Mouse (Mus musculus): ENCODE results near the gene Gpr18.

Gene Gpr18

GRCm38 (mm10) chr14:121915621-121916020 lies at the start of gene Gpr18:
TSS of gene Gpr18 (minus strand) at chr14:121915781.
- Histone ChIP-seq H3K27me3 (ENCODE audit: control insufficient read depth, insufficient read depth, low read length, poor library complexity, severe bottlenecking) (no peaks in the 10 kb centered on the region), H3K36me3 (ENCODE audit: control insufficient read depth, insufficient read depth, low read length, poor library complexity, severe bottlenecking) (peaks cover 15% of the 10 kb centered on the region; the same call in 1 of the 2 replicates)
- DNase-seq (ENCODE audit: low read depth, low spot score): peak; percentile 87

GRCm38 (mm10) chr14:121964990-121965389 lies 49.4 kb upstream of the Gpr18 start, which contains the start of gene Gpr183:
TSS of gene Gpr183 (minus strand) at chr14:121965195.
- Histone ChIP-seq H3K27me3 (ENCODE audit: control insufficient read depth, insufficient read depth, low read length, poor library complexity, severe bottlenecking) (no peaks in the 10 kb centered on the region), H3K36me3 (ENCODE audit: control insufficient read depth, insufficient read depth, low read length, poor library complexity, severe bottlenecking) (peaks cover 5% of the 10 kb centered on the region)
- DNase-seq (ENCODE audit: low read depth, low spot score): peak; percentile 88

- peaks cover 5% of the 10 kb centered on the region for H3K36me3 ChIP-seq (ENCODE audit: control insufficient read depth, insufficient read depth, low read length, poor library complexity, severe bottlenecking)
- DNase-seq (ENCODE audit: low read depth, low spot score): peak; percentile 48
- H3K27me3 ChIP-seq (ENCODE audit: control insufficient read depth, insufficient read depth, low read length, poor library complexity, severe bottlenecking): no peaks in the 10 kb centered on the region
Observed at GRCm38 (mm10) chr14:121963942-121964335, 48.4 kb upstream of the Gpr18 start.

DNA sequence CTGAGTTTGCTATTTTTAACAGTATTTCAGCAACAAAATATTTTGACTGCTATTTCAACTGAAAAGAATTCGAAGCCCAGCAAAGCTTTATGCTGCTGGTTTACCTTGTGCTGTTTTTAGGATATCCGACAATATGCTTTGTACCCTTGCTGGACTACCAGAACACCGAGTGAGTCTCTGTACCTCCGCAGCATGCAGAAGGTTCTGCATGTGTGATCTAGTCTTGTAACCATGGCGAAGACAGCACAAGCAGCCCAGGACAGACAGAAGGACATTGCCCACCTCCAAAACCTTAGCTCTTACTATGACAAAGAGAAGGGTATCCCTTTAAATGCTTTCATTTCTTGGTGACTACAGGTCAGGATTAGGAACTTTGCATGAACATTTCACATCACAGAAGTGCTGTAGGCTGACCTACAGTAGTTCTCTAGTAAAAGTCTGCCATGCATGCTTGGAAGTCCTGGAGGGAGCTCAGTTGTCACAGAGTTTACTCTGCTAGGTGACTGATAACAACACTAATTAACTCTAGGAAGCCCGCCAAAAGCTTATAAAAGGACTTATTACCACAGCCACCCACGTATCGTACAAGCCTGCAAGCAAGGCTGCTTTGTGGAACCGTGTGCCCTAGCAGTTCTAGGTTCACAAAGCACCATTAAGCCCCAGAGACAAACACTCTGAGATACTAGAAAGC lies 47.8 kb upstream of the Gpr18 start:
- Histone ChIP-seq H3K36me3 (ENCODE audit: control insufficient read depth, insufficient read depth, low read length, poor library complexity, severe bottlenecking) (peaks cover 5% of the 10 kb centered on the region), H3K27me3 (ENCODE audit: control insufficient read depth, insufficient read depth, low read length, poor library complexity, severe bottlenecking) (no peaks in the 10 kb centered on the region)
- peak; percentile 57 for DNase-seq (ENCODE audit: low read depth, low spot score)

- Histone ChIP-seq H3K27me3 (ENCODE audit: control insufficient read depth, insufficient read depth, low read length, poor library complexity, severe bottlenecking) (no peaks in the 10 kb centered on the region), H3K36me3 (ENCODE audit: control insufficient read depth, insufficient read depth, low read length, poor library complexity, severe bottlenecking) (peaks cover 7% of the 10 kb centered on the region)
- peak; percentile 38 for DNase-seq (ENCODE audit: low read depth, low spot score)
Observed at GRCm38 (mm10) chr14:121962128-121962890, 46.7 kb upstream of the Gpr18 start.

DNA sequence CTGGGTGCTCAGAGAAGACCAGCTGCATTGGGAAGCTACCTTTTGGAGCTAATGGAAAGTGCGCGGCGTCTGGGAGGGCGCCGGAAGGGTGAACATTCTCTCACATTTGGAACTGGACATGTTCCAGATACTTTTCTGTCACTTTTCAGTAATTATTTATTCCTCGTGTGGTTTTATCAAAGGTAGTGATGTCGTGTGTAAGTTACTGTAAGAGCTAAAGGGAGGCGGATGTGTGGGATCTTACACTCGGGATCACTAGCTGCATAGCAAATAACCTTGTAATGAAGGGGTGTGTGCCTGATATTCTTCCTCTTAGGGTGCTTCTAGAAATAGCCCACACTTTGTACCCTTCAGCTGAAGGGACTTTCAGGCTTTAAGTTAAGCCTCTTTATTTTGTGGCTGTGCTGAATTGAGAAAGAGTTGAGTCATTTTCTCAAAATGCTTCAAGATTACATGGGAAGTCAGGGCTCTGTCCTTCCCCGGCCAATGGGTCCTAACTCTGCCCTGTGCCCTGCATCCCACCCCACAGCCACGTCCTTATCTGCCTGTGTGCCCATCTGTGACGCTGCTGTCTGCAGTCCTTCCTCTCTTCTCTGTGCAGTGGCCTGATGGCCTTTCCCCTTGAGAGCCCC lies 46.0 kb upstream of the Gpr18 start:
- H3K36me3 ChIP-seq (ENCODE audit: control insufficient read depth, insufficient read depth, low read length, poor library complexity, severe bottlenecking): peaks cover 7% of the 10 kb centered on the region

DNA sequence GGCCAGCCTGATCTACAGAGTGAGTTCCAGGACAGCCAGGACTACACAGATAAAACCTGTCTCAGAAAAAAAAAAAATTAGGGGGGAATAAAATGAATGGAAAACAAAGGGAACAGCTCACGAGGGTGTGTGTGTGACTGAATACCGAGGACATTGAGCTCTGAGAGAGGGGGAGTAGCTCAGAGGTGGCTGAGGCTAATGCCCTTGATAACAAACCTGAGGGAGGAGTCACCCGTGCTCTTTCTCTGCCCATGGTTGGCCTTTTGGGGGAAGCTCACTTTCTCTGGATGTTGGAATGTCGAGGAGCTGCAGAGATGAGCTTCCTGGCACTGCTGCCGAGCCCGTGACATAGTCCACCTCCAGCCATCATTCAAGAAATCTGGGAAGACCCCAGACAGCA lies 45.4 kb upstream of the Gpr18 start:
- peaks cover 7% of the 10 kb centered on the region for H3K36me3 ChIP-seq (ENCODE audit: control insufficient read depth, insufficient read depth, low read length, poor library complexity, severe bottlenecking)
- DNase-seq (ENCODE audit: low read depth, low spot score): peak; percentile 32

More for the DNA sequence above, 46.0 kb upstream of the Gpr18 start:
- H3K27me3 ChIP-seq (ENCODE audit: control insufficient read depth, insufficient read depth, low read length, poor library complexity, severe bottlenecking): no peaks in the 10 kb centered on the region
- peak; percentile 55 for DNase-seq (ENCODE audit: low read depth, low spot score)

DNA sequence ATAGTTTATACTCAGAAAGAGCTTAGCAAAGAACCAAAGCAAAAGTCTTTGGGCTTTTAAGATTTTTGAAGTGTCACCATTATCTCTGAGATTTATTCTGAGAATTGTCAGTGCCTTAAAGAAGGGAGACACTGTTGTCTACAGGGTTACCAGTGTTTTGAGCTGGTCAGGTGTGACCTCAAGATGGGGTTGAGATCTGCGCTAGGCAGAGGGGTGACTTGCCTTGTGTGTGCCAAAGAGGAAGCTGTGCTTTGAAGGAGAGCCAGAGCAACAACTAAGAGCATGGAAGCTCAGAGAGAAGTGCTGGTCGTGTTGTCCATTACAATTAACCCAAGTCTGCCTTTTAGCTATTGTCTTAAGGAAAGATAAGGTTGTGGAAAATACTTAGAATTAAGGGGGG lies 45.0 kb upstream of the Gpr18 start:
- Histone ChIP-seq H3K36me3 (ENCODE audit: control insufficient read depth, insufficient read depth, low read length, poor library complexity, severe bottlenecking) (peaks cover 7% of the 10 kb centered on the region), H3K27me3 (ENCODE audit: control insufficient read depth, insufficient read depth, low read length, poor library complexity, severe bottlenecking) (no peaks in the 10 kb centered on the region)
- peak; percentile 49 for DNase-seq (ENCODE audit: low read depth, low spot score)

More for the DNA sequence above, 45.4 kb upstream of the Gpr18 start:
- no peaks in the 10 kb centered on the region for H3K27me3 ChIP-seq (ENCODE audit: control insufficient read depth, insufficient read depth, low read length, poor library complexity, severe bottlenecking)

DNA sequence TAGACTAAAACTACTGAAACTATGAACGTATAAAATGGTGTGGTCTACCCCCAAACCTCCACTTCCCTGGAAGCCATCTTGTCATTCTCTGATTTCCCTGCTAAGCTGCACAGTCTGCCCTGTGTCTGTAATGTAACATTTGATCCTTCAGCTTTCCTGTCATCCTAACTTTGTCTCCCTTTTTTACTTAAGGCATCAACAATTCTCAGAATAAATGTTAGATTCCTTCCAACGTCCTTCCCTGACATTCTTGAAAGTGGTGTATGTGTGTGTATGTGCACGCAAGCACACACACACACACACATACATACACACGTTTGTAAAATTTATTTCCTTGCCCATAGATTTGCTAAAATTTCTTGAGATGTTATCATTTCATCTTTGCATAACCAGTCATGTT lies 44.5 kb upstream of the Gpr18 start:
- peaks cover 7% of the 10 kb centered on the region for H3K36me3 ChIP-seq (ENCODE audit: control insufficient read depth, insufficient read depth, low read length, poor library complexity, severe bottlenecking)
- DNase-seq (ENCODE audit: low read depth, low spot score): peak; percentile 20

DNA sequence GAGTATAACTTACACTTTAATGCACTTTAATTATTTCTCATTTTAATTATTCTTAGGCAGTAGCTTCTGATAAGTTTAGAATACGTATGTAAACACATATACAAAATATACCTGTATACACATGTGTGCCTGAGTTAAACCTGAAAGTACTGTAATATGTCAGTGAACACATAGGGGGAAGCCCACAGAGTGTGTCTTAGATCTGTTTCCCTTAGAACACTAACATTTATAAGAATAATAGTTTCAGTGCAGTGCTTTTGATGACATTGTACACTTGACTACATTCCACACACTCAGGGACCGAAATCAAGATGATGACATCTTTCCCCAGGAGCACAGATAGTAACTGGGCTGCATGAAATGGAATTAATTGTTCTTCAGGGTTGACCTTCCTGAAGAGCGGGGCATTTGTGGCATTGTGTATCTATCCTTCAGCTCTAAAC lies 44.0 kb upstream of the Gpr18 start:
- H3K27me3 ChIP-seq (ENCODE audit: control insufficient read depth, insufficient read depth, low read length, poor library complexity, severe bottlenecking): no peaks in the 10 kb centered on the region
- H3K36me3 ChIP-seq (ENCODE audit: control insufficient read depth, insufficient read depth, low read length, poor library complexity, severe bottlenecking): peaks cover 10% of the 10 kb centered on the region
- peak; percentile 40 for DNase-seq (ENCODE audit: low read depth, low spot score)

More for the DNA sequence above, 44.5 kb upstream of the Gpr18 start:
- no peaks in the 10 kb centered on the region for H3K27me3 ChIP-seq (ENCODE audit: control insufficient read depth, insufficient read depth, low read length, poor library complexity, severe bottlenecking)

DNA sequence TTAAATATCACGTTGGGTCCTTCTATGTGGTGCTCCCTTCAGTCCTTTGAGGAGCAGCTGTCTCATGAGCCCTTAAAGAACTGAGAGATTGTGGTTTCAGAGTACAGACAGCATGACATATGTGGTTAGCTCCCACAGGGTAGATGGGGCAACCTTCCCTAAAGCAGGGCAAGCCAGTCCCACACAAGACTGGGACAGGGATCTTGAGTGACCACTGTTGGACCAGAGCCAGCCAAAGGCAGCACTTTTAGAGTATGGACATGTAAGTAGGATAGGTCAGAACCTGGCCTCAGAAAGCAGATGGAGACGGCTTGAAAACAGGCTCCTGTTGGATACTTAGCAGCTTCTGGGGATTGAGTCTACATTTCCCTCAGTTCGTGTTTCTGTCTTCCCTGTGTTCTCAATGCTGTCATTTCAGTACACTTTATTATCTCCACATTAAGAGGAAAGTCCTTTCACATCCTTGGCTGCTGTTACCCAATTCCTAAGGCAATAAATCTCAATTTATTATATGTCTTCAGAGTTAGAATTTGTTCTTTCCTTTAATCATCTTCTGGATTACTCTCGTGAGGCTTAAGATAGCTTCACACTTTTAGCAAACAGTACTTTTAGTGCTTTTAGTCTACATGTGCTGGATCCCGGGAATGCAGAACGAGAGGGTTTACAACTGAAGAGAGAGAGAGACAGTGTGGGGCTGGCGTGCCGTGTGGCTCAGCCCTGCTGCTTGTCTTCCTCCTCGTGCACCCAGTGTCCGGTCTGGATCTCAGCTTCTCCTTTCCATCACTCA lies 43.4 kb upstream of the Gpr18 start:
- peak; percentile 37 for DNase-seq (ENCODE audit: low read depth, low spot score)
- Histone ChIP-seq H3K36me3 (ENCODE audit: control insufficient read depth, insufficient read depth, low read length, poor library complexity, severe bottlenecking) (peaks cover 14% of the 10 kb centered on the region), H3K27me3 (ENCODE audit: control insufficient read depth, insufficient read depth, low read length, poor library complexity, severe bottlenecking) (no peaks in the 10 kb centered on the region)

- Histone ChIP-seq H3K36me3 (ENCODE audit: control insufficient read depth, insufficient read depth, low read length, poor library complexity, severe bottlenecking) (peaks cover 16% of the 10 kb centered on the region), H3K27me3 (ENCODE audit: control insufficient read depth, insufficient read depth, low read length, poor library complexity, severe bottlenecking) (no peaks in the 10 kb centered on the region)
- peak; percentile 40 for DNase-seq (ENCODE audit: low read depth, low spot score)
Observed at GRCm38 (mm10) chr14:121958041-121958750, 42.6 kb upstream of the Gpr18 start.

DNA sequence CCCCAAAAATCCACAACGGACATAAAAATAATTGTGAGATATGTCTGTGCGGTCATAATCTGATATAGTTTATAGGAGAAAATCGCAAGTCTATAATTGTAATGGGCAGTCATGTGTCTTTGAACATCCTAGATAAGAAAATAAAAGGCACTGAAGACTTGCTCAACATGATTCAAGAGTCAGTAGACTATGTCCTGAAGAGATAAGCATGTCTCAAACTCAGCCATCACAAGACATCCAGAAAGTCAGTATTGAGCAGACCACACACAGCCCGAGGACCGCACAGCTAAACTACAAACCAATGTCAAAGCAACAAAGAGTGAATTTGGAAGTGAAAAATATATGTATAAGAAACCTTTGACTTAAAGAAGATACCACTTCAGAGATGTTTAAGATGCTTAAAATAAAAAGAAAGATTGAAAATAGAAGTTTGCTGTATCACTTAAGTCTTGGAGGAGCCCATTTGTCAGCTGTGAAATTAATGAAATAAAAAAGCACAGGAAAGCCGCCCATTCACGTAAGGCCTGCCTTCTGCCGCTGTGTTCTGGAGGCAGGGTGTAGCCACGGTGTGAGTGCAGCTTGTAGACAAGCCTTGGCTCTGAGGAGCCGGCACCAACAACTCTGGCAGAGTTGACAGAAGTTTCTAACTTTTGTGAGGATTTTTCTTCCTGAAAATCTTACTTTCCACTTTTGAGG lies 41.7 kb upstream of the Gpr18 start:
- H3K27me3 ChIP-seq (ENCODE audit: control insufficient read depth, insufficient read depth, low read length, poor library complexity, severe bottlenecking): no peaks in the 10 kb centered on the region
- DNase-seq (ENCODE audit: low read depth, low spot score): no peak
- peaks cover 23% of the 10 kb centered on the region for H3K36me3 ChIP-seq (ENCODE audit: control insufficient read depth, insufficient read depth, low read length, poor library complexity, severe bottlenecking)
